Mouse (Mus musculus) hindbrain, embryonic 15.5 days (tissue): Measurements from ENCODE around the gene Ddx3x. TPM values are rescaled to one million over a fixed set of nuclear protein-coding genes. Genes with fewer than 3 reads are reported as not detected.

Source experiments
- ATAC-seq: fragments of 200-750 bp; cut with Nextera tagmentation; 2 replicates; pipeline ENCODE4 v1.8.0; 2017; ENCODE audit warnings: low read depth, moderate number of reproducible peaks, moderate TSS enrichment; ENCODE audit not compliant: low FRiP score
- H3K27ac ChIP-seq: fragments of 300-500 bp; sonication (generic); replicated peaks from 2 replicates; pipeline ENCODE4 v1.5.1; 2015; ENCODE audit warnings: mild to moderate bottlenecking, inconsistent platforms
- H3K27me3 ChIP-seq: fragments of 300-500 bp; sonication (generic); 2 replicates; pipeline ENCODE4 v1.6.1; 2015; ENCODE audit warnings: control low read depth, inconsistent platforms
- H3K36me3 ChIP-seq: fragments of 300-500 bp; sonication (generic); 2 replicates; pipeline ENCODE4 v1.6.1; 2015; ENCODE audit warnings: control low read depth, inconsistent platforms
- H3K4me1 ChIP-seq: fragments of 300-500 bp; sonication (generic); replicated peaks from 2 replicates; pipeline ENCODE4 v1.6.1; 2015; ENCODE audit warnings: control low read depth, inconsistent platforms
- H3K4me2 ChIP-seq: fragments of 300-500 bp; sonication (generic); 2 replicates; pipeline ENCODE4 v1.6.1; 2015; ENCODE audit warnings: moderate library complexity, mild to moderate bottlenecking, inconsistent platforms
- H3K4me3 ChIP-seq: fragments of 300-500 bp; sonication (generic); 2 replicates; pipeline ENCODE4 v1.5.1; 2015; ENCODE audit warnings: mild to moderate bottlenecking, inconsistent platforms
- H3K9ac ChIP-seq: fragments of 300-500 bp; sonication (generic); 2 replicates; pipeline ENCODE4 v1.6.1; 2015; ENCODE audit warnings: inconsistent platforms
- H3K9me3 ChIP-seq: fragments of 300-500 bp; sonication (generic); 2 replicates; pipeline ENCODE4 v1.6.1; 2016; ENCODE audit warnings: control low read depth, inconsistent platforms
- WGBS: fragments of 180-500 bp; shearing (Covaris S2); methylation state at CpG from one replicate; pipeline ENCODE4 v1.1.7; 2015; 5-methylcytosine and 5-hydroxymethylcytosine counted together
- polyA plus RNA-seq: library from polyadenylated mRNA; unstranded; fragments of >200 nt; fragmentation: Nextera tagmentation; extraction: Ambion mirVana; gene quantifications from 2 replicates; pipeline ENCODE4 v1.2.1, GENCODE M21; 2015

Ddx3x gene
- polyA plus RNA-seq, 1 experiment from 2014 or later: 95.5 TPM

DNA sequence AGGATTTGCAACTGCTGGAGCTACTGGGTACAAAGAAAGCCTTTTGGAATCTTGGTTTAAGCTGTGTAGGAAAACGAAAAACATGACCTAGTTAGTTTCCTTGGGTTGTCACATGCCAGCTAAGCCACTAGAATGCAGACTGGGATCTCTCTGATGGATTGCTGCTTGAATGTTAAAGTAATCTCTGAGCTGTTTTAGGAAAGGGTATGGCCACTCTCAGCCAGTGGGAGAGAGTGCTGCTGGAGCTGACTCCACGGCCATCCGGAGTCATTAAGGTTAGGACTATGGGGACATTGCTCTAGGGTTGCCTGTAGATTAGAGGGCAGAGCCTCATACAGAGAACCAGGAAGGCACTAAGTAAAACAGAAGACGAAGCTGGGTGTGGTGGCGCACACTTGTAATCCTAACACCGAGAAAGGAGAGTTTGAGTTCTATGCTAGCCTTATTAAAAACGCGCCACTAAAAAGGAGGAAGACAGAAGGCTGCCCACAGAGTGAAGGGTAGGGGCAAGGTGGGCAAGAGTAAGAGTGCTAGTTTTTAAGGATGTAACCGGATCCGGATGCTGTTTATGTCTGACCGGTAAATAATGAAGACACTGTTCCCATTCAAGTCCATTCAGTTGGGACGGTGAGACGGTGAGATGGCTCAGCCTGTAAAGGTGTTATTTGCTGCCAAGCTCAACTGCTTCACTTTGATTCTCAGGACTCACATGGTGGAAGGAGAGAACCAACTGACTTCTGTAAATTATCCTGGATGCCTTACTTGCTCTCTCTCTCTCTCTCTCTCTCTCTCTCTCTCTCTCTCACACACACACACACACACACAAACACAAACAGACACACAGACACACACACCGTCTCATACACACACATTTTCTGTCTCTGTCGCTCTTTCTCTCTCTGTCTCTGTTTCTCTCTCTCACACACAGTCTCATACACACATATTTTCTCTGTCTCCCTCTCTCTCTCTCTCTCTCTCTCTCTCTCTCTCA lies 37.3 kb upstream of the Ddx3x start:
- peak; percentile 68 for ATAC-seq
- peak overlapping the region; percentile 44 for H3K9ac ChIP-seq
- 0 out of 2 replicates have a peak, but pooled peaks cover 12% of the 10 kb centered on the region for H3K27me3 ChIP-seq
- peak overlapping the region; percentile 97 for H3K27ac ChIP-seq
- H3K36me3 ChIP-seq: no peaks in the 10 kb centered on the region
- peaks cover 10% of the 10 kb centered on the region for H3K4me1 ChIP-seq
- 26% methylated on average over 15 of the region's 15 CpGs for WGBS
- peak overlapping the region; percentile 35 for H3K4me3 ChIP-seq
- peak overlapping the region; percentile 61 for H3K4me2 ChIP-seq
- H3K9me3 ChIP-seq: no peaks in the 10 kb centered on the region

DNA sequence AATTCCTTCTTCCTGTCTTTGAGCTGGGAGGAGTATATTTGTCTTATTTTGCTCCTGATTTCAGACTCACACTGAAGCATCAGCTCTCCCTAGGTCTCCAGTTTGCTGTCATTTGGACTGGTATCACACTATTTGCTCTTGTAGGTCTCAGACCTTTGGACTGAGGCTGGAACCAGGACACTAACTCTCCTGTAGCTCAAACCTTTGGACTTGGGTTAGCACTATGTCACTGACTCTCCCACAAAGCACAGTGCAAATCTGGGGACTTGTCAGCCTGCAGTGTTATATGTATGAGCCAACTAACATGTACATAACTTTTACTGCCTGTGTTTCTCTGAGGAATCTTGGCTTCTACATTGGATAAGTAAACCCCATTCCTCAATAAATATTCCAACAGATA lies 36.2 kb upstream of the Ddx3x start:
- Histone ChIP-seq H3K9ac (no peak overlapping the region), H3K27ac (peak overlapping the region; percentile 97; the same call in 1 of the 2 replicates)
- no peak for ATAC-seq

DNA sequence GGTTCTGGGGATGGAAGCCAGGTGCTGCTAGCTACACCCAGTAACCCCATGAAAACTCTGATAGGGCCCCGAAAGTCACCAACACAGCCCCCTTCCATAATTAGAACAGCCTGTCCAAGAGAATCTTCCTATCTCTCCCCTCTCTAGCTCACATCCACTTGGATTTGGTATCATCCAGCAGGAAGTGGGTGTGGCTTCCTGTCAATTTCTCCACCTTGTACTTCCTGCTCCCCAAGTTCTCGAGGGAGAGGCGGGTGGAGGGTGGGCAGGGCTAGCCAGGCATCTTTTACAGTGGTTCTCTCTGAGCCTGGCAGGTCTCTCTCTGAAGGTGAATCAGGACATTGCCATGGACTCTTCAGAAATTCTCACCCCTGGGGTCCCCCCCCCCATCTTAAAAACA lies 35.7 kb upstream of the Ddx3x start:
- Histone ChIP-seq H3K9ac (no peak overlapping the region), H3K27ac (0 out of 2 replicates have a peak overlapping the region, but pooled peaks have one; percentile 11), H3K4me2 (no peak overlapping the region), H3K36me3 (no peaks in the 10 kb centered on the region), H3K4me3 (no peak overlapping the region), H3K4me1 (peaks cover 10% of the 10 kb centered on the region), H3K27me3 (0 out of 2 replicates have a peak, but pooled peaks cover 9% of the 10 kb centered on the region), H3K9me3 (no peaks in the 10 kb centered on the region)
- 82% methylated on average over 3 of the region's 3 CpGs for WGBS
- no peak for ATAC-seq

More for the DNA sequence above, 36.2 kb upstream of the Ddx3x start:
- H3K4me2 ChIP-seq: no peak overlapping the region
- H3K9me3 ChIP-seq: no peaks in the 10 kb centered on the region
- 0 out of 2 replicates have a peak, but pooled peaks cover 10% of the 10 kb centered on the region for H3K27me3 ChIP-seq
- H3K4me1 ChIP-seq: peaks cover 10% of the 10 kb centered on the region
- no peak overlapping the region for H3K4me3 ChIP-seq
- H3K36me3 ChIP-seq: no peaks in the 10 kb centered on the region

DNA sequence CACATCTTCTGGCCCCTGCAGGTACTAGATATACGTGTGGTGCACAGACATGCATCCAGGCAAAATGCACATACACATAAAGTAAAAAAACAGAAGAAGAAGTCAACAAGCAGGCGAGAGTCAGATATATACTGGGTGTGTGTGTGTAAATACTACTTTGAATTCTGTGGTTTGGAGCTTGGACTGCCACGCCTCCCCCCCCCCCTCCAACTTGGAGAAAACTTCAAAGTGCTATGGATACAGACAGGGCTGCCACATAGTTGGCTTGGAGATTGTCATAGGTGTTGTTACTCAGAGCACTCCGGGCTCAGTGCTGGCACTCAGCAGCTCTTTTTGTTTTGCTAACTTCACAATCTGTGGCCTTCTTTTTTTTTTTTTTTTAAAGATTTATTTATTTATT lies 29.1 kb upstream of the Ddx3x start:
- no peaks in the 10 kb centered on the region for H3K36me3 ChIP-seq
- no peak for ATAC-seq
- no peak overlapping the region for H3K9ac ChIP-seq
- H3K9me3 ChIP-seq: no peaks in the 10 kb centered on the region
- H3K4me3 ChIP-seq: no peak overlapping the region
- no peak overlapping the region for H3K4me2 ChIP-seq
- H3K27me3 ChIP-seq: 0 out of 2 replicates have a peak, but pooled peaks cover 3% of the 10 kb centered on the region
- H3K27ac ChIP-seq: no peak overlapping the region
- WGBS: 81% methylated on average over 4 of the region's 4 CpGs
- H3K4me1 ChIP-seq: no peaks in the 10 kb centered on the region

DNA sequence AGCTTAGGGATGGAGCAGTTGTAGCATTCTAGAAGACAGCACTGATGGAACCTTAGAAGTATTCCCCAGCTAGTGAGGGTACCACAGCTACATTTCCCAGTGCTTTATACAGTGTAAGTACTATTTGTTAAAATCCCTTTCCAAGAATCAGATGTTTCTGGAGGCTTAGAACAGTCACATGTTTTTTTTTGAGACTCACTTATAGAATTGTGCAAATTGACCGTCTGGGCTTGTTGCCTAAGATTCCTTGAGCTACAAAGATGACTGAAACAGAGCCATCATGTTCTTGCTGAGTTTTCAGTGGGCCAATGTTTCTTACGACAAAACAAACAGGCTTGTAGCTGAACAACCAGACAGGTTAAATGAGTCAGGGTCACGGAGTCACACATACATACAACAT lies 26.5 kb upstream of the Ddx3x start:
- 87% methylated on average over 3 of the region's 3 CpGs for WGBS
- Histone ChIP-seq H3K9ac (no peak overlapping the region), H3K27me3 (no peaks in the 10 kb centered on the region), H3K9me3 (no peaks in the 10 kb centered on the region), H3K36me3 (no peaks in the 10 kb centered on the region), H3K4me3 (no peak overlapping the region), H3K4me2 (no peak overlapping the region), H3K27ac (no peak overlapping the region), H3K4me1 (no peaks in the 10 kb centered on the region)
- no peak for ATAC-seq

DNA sequence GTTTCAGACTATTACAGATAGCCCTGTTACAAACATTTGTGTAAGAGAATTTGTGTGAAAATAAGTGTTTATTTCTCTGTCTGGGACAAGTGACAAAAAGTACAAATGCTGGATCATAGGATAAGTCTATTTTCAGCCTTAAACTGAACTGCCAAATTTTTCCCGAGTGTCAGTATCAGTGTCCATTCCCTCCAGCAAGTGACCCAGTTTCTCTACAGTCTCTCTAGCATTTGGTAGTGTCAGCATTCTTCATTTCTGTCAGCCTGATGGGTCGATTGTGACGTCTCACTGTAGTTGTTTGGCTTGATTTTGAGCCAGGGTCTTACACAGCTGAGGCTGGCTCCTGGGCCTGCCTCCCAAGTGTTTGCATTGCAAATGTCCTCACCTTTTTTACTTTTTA lies 17.4 kb upstream of the Ddx3x start:
- Histone ChIP-seq H3K9me3 (no peaks in the 10 kb centered on the region), H3K4me2 (no peak overlapping the region), H3K36me3 (no peaks in the 10 kb centered on the region), H3K9ac (no peak overlapping the region), H3K27ac (no peak overlapping the region), H3K4me1 (no peaks in the 10 kb centered on the region), H3K4me3 (no peak overlapping the region), H3K27me3 (no peaks in the 10 kb centered on the region; the same call in 1 of the 2 replicates)
- ATAC-seq: no peak
- WGBS: 68% methylated on average over 3 of the region's 3 CpGs

DNA sequence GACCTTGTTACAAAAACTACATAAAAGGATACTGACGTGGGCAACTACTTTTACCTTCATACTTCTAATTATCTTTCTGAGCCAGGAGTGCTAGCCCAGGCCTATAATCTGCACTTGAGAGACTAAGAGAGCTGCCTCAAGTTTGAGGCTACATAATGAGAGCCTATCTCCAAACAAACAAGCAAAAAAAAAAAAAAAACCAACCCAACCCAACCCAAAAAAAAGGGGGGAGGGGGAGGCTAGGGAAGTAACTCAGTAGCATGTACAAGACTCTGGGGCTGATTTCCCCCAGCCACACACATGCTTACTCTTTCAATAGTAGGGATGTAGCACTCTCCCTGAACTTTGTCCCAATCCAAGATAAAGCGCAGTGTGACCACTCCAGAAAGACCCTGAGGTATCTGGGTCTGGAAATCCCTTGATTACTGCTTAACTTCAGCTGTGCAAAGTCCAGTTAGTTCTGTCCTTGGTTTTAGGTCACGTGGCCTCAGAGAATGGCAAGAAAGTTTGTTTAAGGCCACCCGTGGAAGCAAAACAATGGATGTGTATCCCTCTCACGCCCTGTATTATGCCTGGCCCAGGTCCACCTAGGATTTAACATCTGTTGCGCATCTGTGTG lies 5.1 kb upstream of the Ddx3x start:
- WGBS: 74% methylated on average over 6 of the region's 6 CpGs

DNA sequence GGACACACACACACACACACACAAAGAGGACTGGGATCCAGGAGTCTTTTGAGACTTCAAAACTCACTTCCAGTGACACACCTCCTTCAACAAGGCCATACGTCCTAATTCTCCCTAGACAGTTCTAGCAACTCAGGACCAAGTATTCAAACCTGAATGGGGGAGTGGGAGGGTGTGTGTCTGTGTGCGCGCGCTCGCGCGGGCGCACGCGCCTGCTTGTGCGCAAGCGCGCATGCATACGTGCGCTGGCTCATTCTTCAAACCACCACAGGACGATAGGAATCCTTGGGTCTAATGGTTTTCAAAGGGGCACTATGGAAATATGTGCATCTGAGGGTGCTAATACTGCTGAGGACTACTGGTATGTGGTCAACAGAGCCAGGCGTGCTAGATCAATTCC lies 1.8 kb upstream of the Ddx3x start:
- Histone ChIP-seq H3K36me3 (no peaks in the 10 kb centered on the region), H3K4me2 (0 out of 2 replicates have a peak overlapping the region, but pooled peaks have one; percentile 63), H3K9ac (no peak overlapping the region), H3K27ac (peak overlapping the region; percentile 98; the same call in 1 of the 2 replicates), H3K27me3 (0 out of 2 replicates have a peak, but pooled peaks cover 3% of the 10 kb centered on the region), H3K9me3 (no peaks in the 10 kb centered on the region), H3K4me1 (peaks cover 19% of the 10 kb centered on the region), H3K4me3 (no peak overlapping the region)
- WGBS: 78% methylated on average over 17 of the region's 17 CpGs
- ATAC-seq: no peak

More for the DNA sequence above, 5.1 kb upstream of the Ddx3x start:
- H3K4me1 ChIP-seq: peaks cover 9% of the 10 kb centered on the region; the same call in 1 of the 2 replicates
- H3K4me3 ChIP-seq: no peak overlapping the region
- H3K27me3 ChIP-seq: 0 out of 2 replicates have a peak, but pooled peaks cover 6% of the 10 kb centered on the region
- no peaks in the 10 kb centered on the region for H3K9me3 ChIP-seq
- H3K27ac ChIP-seq: no peak overlapping the region
- no peaks in the 10 kb centered on the region for H3K36me3 ChIP-seq
- ATAC-seq: no peak
- no peak overlapping the region for H3K9ac ChIP-seq
- no peak overlapping the region for H3K4me2 ChIP-seq

DNA sequence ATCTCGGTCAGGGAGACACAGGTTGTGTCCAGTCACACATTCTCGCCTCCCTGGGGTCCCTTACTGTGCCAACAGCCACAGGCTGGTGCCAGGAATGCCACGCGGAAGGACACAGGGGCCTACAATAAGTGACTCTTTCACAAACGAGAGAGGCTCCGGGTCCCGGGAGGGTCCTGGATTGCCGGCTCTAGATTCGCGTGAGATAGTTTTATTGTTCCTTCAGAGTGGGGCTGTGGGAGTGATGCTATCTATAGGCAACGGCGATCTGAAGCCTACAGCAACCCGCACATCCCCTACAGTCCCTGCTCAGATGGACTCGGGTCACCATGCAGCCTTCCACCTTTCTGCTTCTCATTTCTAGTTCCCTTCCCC lies 747 bp upstream of the Ddx3x start:
- H3K36me3 ChIP-seq: peaks cover under 1% of the 10 kb centered on the region; the same call in 1 of the 2 replicates
- peak; percentile 21 for ATAC-seq
- H3K9me3 ChIP-seq: no peaks in the 10 kb centered on the region
- WGBS: 4% methylated on average over 14 of the region's 14 CpGs
- H3K27me3 ChIP-seq: no peaks in the 10 kb centered on the region
- peak overlapping the region; percentile 93 for H3K4me3 ChIP-seq
- H3K4me1 ChIP-seq: peaks cover 29% of the 10 kb centered on the region
- peak overlapping the region; percentile 99 for H3K9ac ChIP-seq
- H3K27ac ChIP-seq: peak overlapping the region; percentile 98
- peak overlapping the region; percentile 63 for H3K4me2 ChIP-seq

DNA sequence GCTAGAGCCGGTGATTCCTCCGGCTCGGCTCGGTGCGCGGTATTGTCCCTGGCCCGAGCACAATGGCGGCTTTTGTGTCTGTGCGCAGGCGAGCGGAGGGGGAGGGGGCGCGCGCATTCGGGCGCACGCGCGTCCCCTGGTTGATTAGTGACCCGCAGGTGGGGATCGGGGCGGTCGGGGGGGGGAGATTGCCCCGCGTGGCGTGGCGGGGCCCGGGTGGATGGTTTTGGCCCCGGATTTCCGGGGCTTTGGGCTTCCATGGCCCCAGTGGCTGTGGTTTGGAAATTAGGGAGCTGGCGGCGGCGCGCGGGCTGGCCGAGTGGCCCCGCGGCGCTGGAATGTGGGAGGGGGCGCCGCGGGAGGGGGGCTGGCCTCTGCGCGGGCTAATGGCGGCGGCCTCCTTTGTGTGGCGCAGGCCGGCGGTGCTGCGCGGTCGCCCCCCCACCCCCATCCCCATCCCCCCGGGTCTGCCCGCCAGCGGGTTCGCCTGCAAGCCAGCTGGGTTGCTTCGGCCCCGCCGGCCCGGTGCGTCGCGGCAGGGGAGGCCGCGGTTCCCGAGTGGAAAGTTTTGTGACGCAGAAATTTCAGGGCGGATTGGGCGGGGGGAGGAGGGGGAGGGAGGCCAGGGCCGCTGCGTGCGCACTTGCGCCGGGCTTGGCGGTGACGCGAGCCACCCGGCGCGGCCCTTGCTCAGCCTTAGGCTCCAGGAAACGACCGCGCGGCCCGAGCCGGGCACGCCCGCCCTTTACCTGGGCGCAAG lies 739 bp downstream of the Ddx3x start:
- no peaks in the 10 kb centered on the region for H3K9me3 ChIP-seq
- H3K27me3 ChIP-seq: no peaks in the 10 kb centered on the region
- H3K4me3 ChIP-seq: peak overlapping the region; percentile 93
- peak; percentile 80 for ATAC-seq
- WGBS: 0% methylated on average over 56 of the region's 89 CpGs
- peaks cover 32% of the 10 kb centered on the region for H3K4me1 ChIP-seq
- peak overlapping the region; percentile 63 for H3K4me2 ChIP-seq
- H3K27ac ChIP-seq: peak overlapping the region; percentile 98
- peaks cover 11% of the 10 kb centered on the region for H3K36me3 ChIP-seq
- peak overlapping the region; percentile 99 for H3K9ac ChIP-seq

DNA sequence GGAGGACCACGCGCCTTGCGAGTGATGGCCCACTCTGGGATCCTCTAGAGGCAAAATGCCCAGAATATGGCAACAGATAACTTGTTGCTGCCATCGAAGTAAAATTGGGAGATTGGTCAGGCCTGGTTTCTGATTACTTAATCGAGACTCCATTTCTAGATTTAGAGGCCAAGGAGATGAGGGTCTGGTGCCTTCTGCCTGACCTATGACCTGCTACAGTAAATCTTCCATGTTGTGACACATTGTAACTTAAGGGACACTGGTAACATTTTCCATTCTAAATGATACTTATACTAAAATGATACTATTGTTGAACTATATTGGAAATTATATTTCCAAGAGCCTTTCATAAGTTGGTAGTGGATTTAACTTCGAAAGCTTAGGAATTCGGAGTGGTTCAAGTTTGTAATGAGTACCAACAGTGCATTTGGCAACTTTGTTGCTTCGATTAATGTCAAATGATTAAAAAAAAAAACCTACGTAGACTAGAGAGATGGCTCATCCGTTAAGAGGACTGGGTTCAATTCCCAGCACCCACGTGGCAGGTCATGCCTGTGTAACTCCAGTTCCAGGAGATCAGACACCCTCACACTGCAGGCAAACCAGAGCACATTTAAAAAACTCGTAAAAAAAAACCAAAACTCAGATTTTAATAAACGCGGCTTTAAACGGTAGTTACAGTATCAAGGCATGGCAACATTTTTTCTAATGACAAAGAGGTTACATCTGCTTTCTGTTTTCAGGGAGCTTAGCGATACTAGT lies 1.5 kb downstream of the Ddx3x start:
- Histone ChIP-seq H3K9me3 (no peaks in the 10 kb centered on the region), H3K27ac (peak overlapping the region; percentile 98), H3K27me3 (no peaks in the 10 kb centered on the region), H3K9ac (peak overlapping the region; percentile 99), H3K4me1 (peaks cover 32% of the 10 kb centered on the region), H3K36me3 (peaks cover 14% of the 10 kb centered on the region), H3K4me3 (peak overlapping the region; percentile 93), H3K4me2 (peak overlapping the region; percentile 63)
- 12% methylated on average over 16 of the region's 16 CpGs for WGBS
- no peak for ATAC-seq
